Mouse (Mus musculus): ENCODE measurements around the gene Gpm6a. TPM values are rescaled to one million over a fixed set of nuclear protein-coding genes. Genes with fewer than 3 reads are reported as not detected.

The Gpm6a gene
- polyA plus RNA-seq, 1 experiment from 2014 or later, result 18.2 TPM

DNA sequence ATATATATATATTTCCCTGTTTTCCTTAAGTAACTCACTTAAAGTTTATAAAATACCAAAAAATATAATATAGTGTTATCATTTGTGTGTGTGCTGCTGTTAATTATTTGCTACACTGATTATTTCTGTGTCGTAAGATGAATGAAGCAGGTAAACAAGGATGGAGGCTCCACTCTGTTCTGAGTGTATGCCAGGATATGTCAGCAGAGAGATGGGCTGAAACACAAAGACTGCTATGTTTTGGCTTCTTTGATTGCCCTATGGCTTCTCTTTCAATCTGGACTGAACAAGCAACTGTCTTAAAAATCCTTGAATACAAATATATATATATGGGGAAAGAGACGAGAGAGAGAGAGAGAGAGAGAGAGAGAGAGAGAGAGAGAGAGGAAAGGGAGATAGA is 1.3 kb upstream of the Gpm6a start:
- no peak for ATAC-seq
- TF ChIP-seq EP300 (IDR thresholded peaks at IDR 0.05), result no peak
- Histone ChIP-seq H3K9ac (replicated peaks; ENCODE audit: low read depth) (no peak overlapping the region), H3K9me3 (ENCODE audit: low read length) (no peaks in the 10 kb centered on the region), H3K27me3 (replicated peaks; ENCODE audit: insufficient read depth, low read length) (no peaks in the 10 kb centered on the region), H3K27ac (ENCODE audit: low read length) (no peak overlapping the region), H3K36me3 (ENCODE audit: insufficient read depth, low read length) (no peaks in the 10 kb centered on the region), H3K4me2 (replicated peaks; ENCODE audit: low read depth, low read length) (no peak overlapping the region), H3K4me1 (ENCODE audit: insufficient read depth, low read depth, low read length) (no peaks in the 10 kb centered on the region), H3K4me3 (ENCODE audit: low read depth, low read length) (no peak overlapping the region)
- no peak for DNase-seq (ENCODE audit: low spot score)
- 64% methylated on average over 2 of the region's 2 CpGs for WGBS

DNA sequence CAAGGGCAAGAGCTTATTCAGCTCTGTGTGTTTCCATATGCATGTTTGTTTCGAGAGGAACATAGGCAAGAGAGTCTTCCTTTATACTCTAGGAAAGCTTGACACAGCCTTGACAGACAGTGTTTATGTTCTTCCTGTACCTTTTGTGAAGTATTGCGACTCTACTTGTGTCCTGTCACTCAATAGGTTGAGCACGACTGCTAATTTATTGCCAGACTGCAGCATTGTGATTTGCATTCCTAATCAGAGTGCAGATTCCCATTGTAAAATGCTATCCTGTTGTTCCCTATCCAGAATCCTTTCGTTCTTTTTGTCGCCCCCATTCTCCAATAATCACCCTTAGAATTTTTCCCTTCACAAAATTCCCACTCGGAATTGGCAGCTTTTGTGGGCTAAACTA is 613 bp upstream of the Gpm6a start:
- ATAC-seq, result no peak
- no peaks in the 10 kb centered on the region for H3K9me3 ChIP-seq (ENCODE audit: low read length)

DNA sequence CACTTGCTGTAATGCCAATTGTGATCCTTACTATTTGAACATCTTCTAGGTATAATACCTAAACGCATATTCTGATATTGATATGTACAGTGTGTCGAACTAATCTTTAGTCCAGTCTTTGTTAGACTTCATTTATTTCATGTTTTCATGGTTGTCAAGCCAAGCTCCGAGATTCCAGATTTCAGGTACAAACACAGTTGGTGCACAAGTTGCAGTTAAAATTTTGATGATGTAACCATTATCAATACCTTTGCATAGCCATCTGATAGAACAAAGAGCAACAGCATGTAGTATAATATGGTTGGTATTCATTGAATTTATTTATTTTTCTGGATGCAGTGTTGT is 785 bp downstream of the Gpm6a start:
- H3K4me3 ChIP-seq (ENCODE audit: low read depth, low read length), result no peak overlapping the region
- 76% methylated on average over 3 of the region's 3 CpGs for WGBS
- H3K27ac ChIP-seq (ENCODE audit: low read length), result no peak overlapping the region
- no peaks in the 10 kb centered on the region for H3K27me3 ChIP-seq (replicated peaks; ENCODE audit: insufficient read depth, low read length)
- ATAC-seq (no peak), DNase-seq (ENCODE audit: low spot score) (no peak)
- H3K36me3 ChIP-seq (ENCODE audit: insufficient read depth, low read length), result no peaks in the 10 kb centered on the region
- TF ChIP-seq EP300 (IDR thresholded peaks at IDR 0.05), result no peak
- H3K9ac ChIP-seq (replicated peaks; ENCODE audit: low read depth), result no peak overlapping the region
- H3K4me2 ChIP-seq (replicated peaks; ENCODE audit: low read depth, low read length), result no peak overlapping the region
- H3K4me1 ChIP-seq (ENCODE audit: insufficient read depth, low read depth, low read length), result no peaks in the 10 kb centered on the region
- H3K9me3 ChIP-seq (ENCODE audit: low read length), result no peaks in the 10 kb centered on the region

More for the DNA sequence above, 613 bp upstream of the Gpm6a start:
- WGBS, result 56% methylated on average over 6 of the region's 6 CpGs
- Histone ChIP-seq H3K4me1 (ENCODE audit: insufficient read depth, low read depth, low read length) (no peaks in the 10 kb centered on the region), H3K27me3 (replicated peaks; ENCODE audit: insufficient read depth, low read length) (no peaks in the 10 kb centered on the region), H3K9ac (replicated peaks; ENCODE audit: low read depth) (no peak overlapping the region), H3K4me3 (ENCODE audit: low read depth, low read length) (no peak overlapping the region), H3K27ac (ENCODE audit: low read length) (no peak overlapping the region), H3K4me2 (replicated peaks; ENCODE audit: low read depth, low read length) (no peak overlapping the region), H3K36me3 (ENCODE audit: insufficient read depth, low read length) (no peaks in the 10 kb centered on the region)
- no peak for DNase-seq (ENCODE audit: low spot score)
- no peak for TF ChIP-seq EP300 (IDR thresholded peaks at IDR 0.05)
- TF ChIP-seq CTCF (IDR thresholded peaks at IDR 0.05), result no peak

DNA sequence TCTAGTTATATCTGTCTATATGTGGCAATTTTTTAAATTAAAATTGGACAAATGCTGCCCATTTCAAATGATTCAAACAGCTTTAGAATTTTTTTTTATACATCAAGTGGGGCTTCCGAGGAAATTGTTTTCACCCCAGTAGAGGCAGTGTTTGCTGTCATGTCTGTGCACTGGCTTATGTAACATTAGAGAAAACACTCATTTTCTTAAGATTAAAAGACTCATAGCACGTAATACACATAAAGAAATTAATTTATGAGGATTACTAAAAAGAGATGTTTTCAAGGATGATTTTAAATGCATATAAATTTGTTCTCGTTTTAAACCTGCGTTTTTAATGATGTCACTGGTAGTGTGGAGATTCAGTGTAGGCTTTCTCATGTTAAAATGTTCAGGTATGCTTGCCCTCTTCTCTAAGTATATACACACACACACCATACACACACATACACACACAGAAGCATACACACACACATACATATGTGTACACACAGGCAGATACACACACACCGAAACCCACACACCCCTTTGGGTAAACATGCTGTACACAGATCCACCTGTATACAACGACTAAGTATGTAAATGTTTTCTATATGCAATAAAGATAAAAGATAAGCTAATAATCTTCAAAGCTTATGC is 1.4 kb downstream of the Gpm6a start:
- DNase-seq (ENCODE audit: low spot score), result no peak
- no peak for TF ChIP-seq CTCF (IDR thresholded peaks at IDR 0.05)
- no peak for TF ChIP-seq EP300 (IDR thresholded peaks at IDR 0.05)
- ATAC-seq, result no peak
- H3K36me3 ChIP-seq (ENCODE audit: insufficient read depth, low read length), result no peaks in the 10 kb centered on the region
- no peak overlapping the region for H3K4me3 ChIP-seq (ENCODE audit: low read depth, low read length)
- no peak overlapping the region for H3K4me2 ChIP-seq (replicated peaks; ENCODE audit: low read depth, low read length)
- no peaks in the 10 kb centered on the region for H3K27me3 ChIP-seq (replicated peaks; ENCODE audit: insufficient read depth, low read length)
- no peaks in the 10 kb centered on the region for H3K9me3 ChIP-seq (ENCODE audit: low read length)
- H3K4me1 ChIP-seq (ENCODE audit: insufficient read depth, low read depth, low read length), result no peaks in the 10 kb centered on the region
- no peak overlapping the region for H3K27ac ChIP-seq (ENCODE audit: low read length)
- 71% methylated on average over 6 of the region's 6 CpGs for WGBS
- H3K9ac ChIP-seq (replicated peaks; ENCODE audit: low read depth), result no peak overlapping the region

DNA sequence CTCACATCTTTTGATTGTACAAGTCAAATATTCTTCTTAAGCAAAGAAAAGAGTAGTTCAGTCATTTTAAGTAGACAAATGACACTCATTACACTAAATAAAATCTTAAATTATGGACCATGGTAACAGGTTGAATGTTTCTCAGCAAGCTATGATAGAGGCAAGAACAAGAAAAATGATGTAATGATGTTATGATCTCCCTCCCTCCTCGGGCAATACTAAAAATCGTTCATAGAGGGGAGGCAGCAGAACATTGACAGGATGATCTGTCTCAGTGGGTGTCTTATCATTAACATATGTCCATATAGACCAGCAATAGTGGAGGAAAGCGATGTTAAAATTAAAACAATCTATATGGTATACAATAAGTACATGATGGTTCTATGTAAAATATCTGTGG is 2.1 kb downstream of the Gpm6a start:
- DNase-seq (ENCODE audit: low spot score) (no peak), ATAC-seq (no peak)
- no peak overlapping the region for H3K9ac ChIP-seq (replicated peaks; ENCODE audit: low read depth)
- H3K36me3 ChIP-seq (ENCODE audit: insufficient read depth, low read length), result no peaks in the 10 kb centered on the region
- no peaks in the 10 kb centered on the region for H3K9me3 ChIP-seq (ENCODE audit: low read length)
- 71% methylated on average over 3 of the region's 3 CpGs for WGBS
- no peak overlapping the region for H3K4me2 ChIP-seq (replicated peaks; ENCODE audit: low read depth, low read length)
- TF ChIP-seq EP300 (IDR thresholded peaks at IDR 0.05), result no peak
- TF ChIP-seq CTCF (IDR thresholded peaks at IDR 0.05), result no peak
- H3K27me3 ChIP-seq (replicated peaks; ENCODE audit: insufficient read depth, low read length), result no peaks in the 10 kb centered on the region
- no peak overlapping the region for H3K4me3 ChIP-seq (ENCODE audit: low read depth, low read length)
- H3K27ac ChIP-seq (ENCODE audit: low read length), result no peak overlapping the region
- H3K4me1 ChIP-seq (ENCODE audit: insufficient read depth, low read depth, low read length), result no peaks in the 10 kb centered on the region

DNA sequence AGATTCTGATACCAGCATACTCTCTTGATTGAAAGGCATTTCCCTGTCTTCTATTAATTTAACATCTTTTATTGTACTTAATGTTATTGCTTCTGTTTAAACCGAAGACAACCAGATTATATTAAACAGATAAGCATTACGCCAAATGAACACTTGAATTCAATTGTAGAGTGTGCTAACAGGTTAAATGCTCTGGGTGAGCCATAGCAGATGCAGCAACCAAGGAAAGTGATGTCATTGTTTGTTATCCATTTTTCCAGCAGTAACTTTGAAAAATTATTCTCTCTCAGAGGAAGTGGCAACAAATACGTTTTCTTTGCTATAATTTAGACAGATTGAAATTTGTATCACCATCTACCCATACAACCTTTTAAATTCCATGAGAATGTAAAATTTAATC is 2.9 kb downstream of the Gpm6a start:
- no peak overlapping the region for H3K4me3 ChIP-seq (ENCODE audit: low read depth, low read length)
- no peaks in the 10 kb centered on the region for H3K9me3 ChIP-seq (ENCODE audit: low read length)
- H3K36me3 ChIP-seq (ENCODE audit: insufficient read depth, low read length), result no peaks in the 10 kb centered on the region
- no peak overlapping the region for H3K27ac ChIP-seq (ENCODE audit: low read length)
- no peak overlapping the region for H3K4me2 ChIP-seq (replicated peaks; ENCODE audit: low read depth, low read length)
- TF ChIP-seq CTCF (IDR thresholded peaks at IDR 0.05) (no peak), EP300 (IDR thresholded peaks at IDR 0.05) (no peak)
- DNase-seq (ENCODE audit: low spot score) (no peak), ATAC-seq (no peak)
- WGBS, result 68% methylated on average over 3 of the region's 3 CpGs
- no peaks in the 10 kb centered on the region for H3K4me1 ChIP-seq (ENCODE audit: insufficient read depth, low read depth, low read length)
- H3K9ac ChIP-seq (replicated peaks; ENCODE audit: low read depth), result no peak overlapping the region
- no peaks in the 10 kb centered on the region for H3K27me3 ChIP-seq (replicated peaks; ENCODE audit: insufficient read depth, low read length)

DNA sequence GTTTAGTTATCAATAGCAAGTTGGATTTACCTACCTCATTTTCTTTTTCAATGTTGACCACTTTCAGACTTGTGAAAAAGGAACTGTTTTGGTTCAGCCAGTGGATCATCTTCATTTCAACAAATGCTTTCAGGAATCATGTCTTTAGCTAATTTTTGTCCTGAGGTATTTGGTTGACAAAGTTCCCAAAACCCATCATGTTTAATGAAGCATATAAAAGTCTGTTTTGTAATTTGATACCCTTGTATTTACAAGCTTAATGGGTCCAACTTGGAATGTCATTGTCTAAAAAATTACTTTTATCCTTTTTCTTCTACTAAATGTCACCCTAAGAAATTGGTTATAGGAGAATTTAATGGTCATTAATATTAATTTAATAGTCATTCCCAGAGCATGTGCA is 6.9 kb downstream of the Gpm6a start:
- no peaks in the 10 kb centered on the region for H3K27me3 ChIP-seq (replicated peaks; ENCODE audit: insufficient read depth, low read length)
- H3K4me3 ChIP-seq (ENCODE audit: low read depth, low read length), result no peak overlapping the region
- no peaks in the 10 kb centered on the region for H3K9me3 ChIP-seq (ENCODE audit: low read length)
- ATAC-seq (no peak), DNase-seq (ENCODE audit: low spot score) (no peak)
- H3K4me2 ChIP-seq (replicated peaks; ENCODE audit: low read depth, low read length), result no peak overlapping the region
- TF ChIP-seq CTCF (IDR thresholded peaks at IDR 0.05) (no peak), EP300 (IDR thresholded peaks at IDR 0.05) (no peak)
- H3K27ac ChIP-seq (ENCODE audit: low read length), result no peak overlapping the region
- H3K9ac ChIP-seq (replicated peaks; ENCODE audit: low read depth), result no peak overlapping the region
- H3K4me1 ChIP-seq (ENCODE audit: insufficient read depth, low read depth, low read length), result no peaks in the 10 kb centered on the region
- no peaks in the 10 kb centered on the region for H3K36me3 ChIP-seq (ENCODE audit: insufficient read depth, low read length)
